Mouse (Mus musculus) embryonic facial prominence, embryonic 13.5 days (tissue): ENCODE data around the gene 4930512M02Rik. TPM values are rescaled to one million over a fixed set of nuclear protein-coding genes. Genes with fewer than 3 reads are reported as not detected.

ENCODE experiments used
- ATAC-seq: fragments of 200-750 bp; cut with Nextera tagmentation; 2 replicates; pipeline ENCODE4 v1.8.0; 2017; ENCODE audit warnings: low read depth; ENCODE audit not compliant: insufficient number of reproducible peaks, insufficient read depth, low FRiP score, low TSS enrichment
- H3K27ac ChIP-seq: fragments of 300-500 bp; sonication (generic); 2 replicates; pipeline ENCODE4 v1.5.1; 2015; ENCODE audit warnings: moderate library complexity, mild to moderate bottlenecking, inconsistent platforms
- H3K27me3 ChIP-seq: fragments of 300-500 bp; sonication (generic); 2 replicates; pipeline ENCODE4 v1.6.1; 2015; ENCODE audit warnings: mild to moderate bottlenecking, inconsistent platforms
- H3K36me3 ChIP-seq: fragments of 300-500 bp; sonication (generic); 2 replicates; pipeline ENCODE4 v1.6.1; 2015; ENCODE audit warnings: mild to moderate bottlenecking, inconsistent platforms
- H3K4me1 ChIP-seq: fragments of 300-500 bp; sonication (generic); 2 replicates; pipeline ENCODE4 v1.6.1; 2015; ENCODE audit warnings: inconsistent platforms
- H3K4me2 ChIP-seq: fragments of 300-500 bp; sonication (generic); 2 replicates; pipeline ENCODE4 v1.6.1; 2015; ENCODE audit warnings: moderate library complexity, mild to moderate bottlenecking, inconsistent platforms
- H3K4me3 ChIP-seq: fragments of 300-500 bp; sonication (generic); 2 replicates; pipeline ENCODE4 v1.5.1; 2015; ENCODE audit warnings: mild to moderate bottlenecking, inconsistent platforms
- H3K9ac ChIP-seq: fragments of 300-500 bp; sonication (generic); 2 replicates; pipeline ENCODE4 v1.6.1; 2015; ENCODE audit warnings: mild to moderate bottlenecking, inconsistent platforms
- H3K9me3 ChIP-seq: fragments of 300-500 bp; sonication (generic); 2 replicates; pipeline ENCODE4 v1.6.1; 2016; ENCODE audit warnings: inconsistent platforms
- WGBS: fragments of 180-500 bp; shearing (Covaris S2); methylation state at CpG from one replicate; pipeline ENCODE4 v1.1.7; 2015; ENCODE audit warnings: mixed read lengths; 5-methylcytosine and 5-hydroxymethylcytosine counted together
- polyA plus RNA-seq: library from polyadenylated mRNA; unstranded; fragments of >200 nt; fragmentation: Nextera tagmentation; extraction: Ambion mirVana; gene quantifications from 2 replicates; pipeline ENCODE4 v1.2.1, GENCODE M21; 2015

Gene 4930512M02Rik
- polyA plus RNA-seq, 1 experiment from 2014 or later: not detected

DNA sequence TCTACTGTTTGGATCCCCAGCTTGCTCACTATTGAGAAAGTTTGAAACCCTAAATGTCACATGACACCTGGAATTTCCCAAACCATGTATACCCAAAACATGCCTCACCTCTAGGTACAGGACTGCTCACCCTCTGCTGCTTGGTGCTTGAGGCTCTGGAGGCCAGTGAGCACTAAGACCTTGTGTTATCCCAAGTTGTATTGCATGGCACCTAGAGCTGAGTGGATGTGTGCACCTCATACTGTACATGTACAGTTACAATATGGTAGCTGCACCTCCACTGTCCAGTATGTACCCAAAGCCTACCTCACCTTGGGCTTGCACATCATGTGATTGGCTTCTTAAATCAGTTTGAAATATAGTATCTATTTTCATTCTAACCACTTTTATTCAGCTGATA lies 16.7 kb upstream of the 4930512M02Rik start:
- H3K4me3 ChIP-seq: no peak overlapping the region
- H3K9me3 ChIP-seq: no peaks in the 10 kb centered on the region
- H3K4me2 ChIP-seq: no peak overlapping the region
- H3K27me3 ChIP-seq: no peaks in the 10 kb centered on the region
- no peaks in the 10 kb centered on the region for H3K4me1 ChIP-seq
- no peak overlapping the region for H3K27ac ChIP-seq
- no peak for ATAC-seq
- no peaks in the 10 kb centered on the region for H3K36me3 ChIP-seq
- H3K9ac ChIP-seq: no peak overlapping the region

DNA sequence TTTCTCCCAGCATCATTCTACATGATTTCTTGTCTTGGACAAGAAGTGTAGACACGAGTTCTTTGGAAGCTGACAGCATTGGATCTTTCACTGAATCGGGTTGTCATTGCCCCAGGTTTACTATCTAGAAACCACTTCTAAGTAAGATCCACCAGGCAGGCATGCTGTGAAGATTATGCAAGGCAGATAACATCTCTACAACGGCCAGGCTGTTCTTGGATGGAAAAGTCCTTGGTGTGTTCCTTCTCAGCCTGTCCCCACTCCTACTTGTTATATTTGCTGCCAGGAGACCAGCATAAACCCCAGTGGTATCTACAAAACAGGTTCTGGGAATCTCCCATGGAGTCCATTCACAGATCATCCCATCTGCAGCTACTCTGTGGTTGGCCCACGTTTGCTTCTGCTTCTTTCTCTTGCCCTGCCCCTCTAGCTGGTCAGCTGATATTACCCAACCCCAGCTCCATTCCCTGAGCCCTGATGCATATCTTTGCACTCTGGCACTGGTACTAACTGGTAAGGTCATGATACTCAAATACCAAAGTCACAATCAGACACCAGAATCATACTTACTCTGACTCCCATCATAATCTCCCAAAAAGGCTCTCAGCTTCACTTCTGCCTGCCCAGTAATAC lies 3.4 kb downstream of the 4930512M02Rik start:
- no peaks in the 10 kb centered on the region for H3K9me3 ChIP-seq
- H3K9ac ChIP-seq: no peak overlapping the region
- no peak overlapping the region for H3K27ac ChIP-seq
- 56% methylated on average over 4 of the region's 4 CpGs for WGBS
- no peak overlapping the region for H3K4me2 ChIP-seq
- no peaks in the 10 kb centered on the region for H3K4me1 ChIP-seq
- H3K27me3 ChIP-seq: no peaks in the 10 kb centered on the region
- no peaks in the 10 kb centered on the region for H3K36me3 ChIP-seq
- H3K4me3 ChIP-seq: no peak overlapping the region
- ATAC-seq: no peak

DNA sequence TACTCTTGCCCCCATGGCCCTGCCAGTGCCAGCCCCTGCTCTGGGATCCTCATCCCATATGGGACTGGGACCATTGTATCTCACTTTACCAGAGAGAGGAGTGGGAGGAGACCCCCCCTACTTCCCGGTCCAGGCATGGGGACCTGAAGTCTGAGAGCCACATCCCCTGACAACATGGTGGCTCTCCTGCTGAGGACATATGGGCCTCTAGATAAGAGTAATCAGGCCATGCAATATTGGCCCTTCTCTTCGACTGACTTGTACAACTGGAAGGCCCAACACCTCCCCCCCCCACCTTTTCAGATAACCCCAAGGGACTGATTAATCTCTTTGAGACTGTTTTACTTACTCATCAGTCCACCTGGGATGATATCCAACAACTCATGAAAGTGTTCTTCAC lies 18.4 kb downstream of the 4930512M02Rik start:
- WGBS: 92% methylated on average over 2 of the region's 2 CpGs
- H3K4me1 ChIP-seq: no peaks in the 10 kb centered on the region
- no peak overlapping the region for H3K27ac ChIP-seq
- H3K9ac ChIP-seq: no peak overlapping the region
- H3K9me3 ChIP-seq: peaks cover 10% of the 10 kb centered on the region
- no peaks in the 10 kb centered on the region for H3K27me3 ChIP-seq
- no peak overlapping the region for H3K4me3 ChIP-seq
- ATAC-seq: no peak
- no peaks in the 10 kb centered on the region for H3K36me3 ChIP-seq
- no peak overlapping the region for H3K4me2 ChIP-seq

DNA sequence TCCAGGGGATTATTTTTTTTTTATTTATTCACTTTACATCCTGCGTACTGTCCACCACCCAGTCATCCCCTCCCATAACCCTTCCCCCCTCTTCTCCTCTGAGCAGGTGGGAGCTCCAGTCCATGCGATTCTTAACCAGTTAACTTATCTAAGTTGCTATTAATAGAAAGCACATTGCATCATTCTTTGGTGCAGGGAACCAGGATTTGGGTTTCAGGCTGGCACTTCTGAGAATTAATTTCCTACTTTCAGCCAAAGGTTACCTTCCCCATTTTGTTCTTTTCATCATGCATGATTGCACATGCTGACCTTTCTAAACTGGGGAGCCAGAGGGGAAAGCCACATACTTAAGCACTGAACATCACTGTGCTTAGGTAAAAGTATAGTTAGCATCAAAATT lies 40.3 kb downstream of the 4930512M02Rik start:
- Histone ChIP-seq H3K4me1 (no peaks in the 10 kb centered on the region), H3K9ac (no peak overlapping the region), H3K27me3 (no peaks in the 10 kb centered on the region), H3K9me3 (no peaks in the 10 kb centered on the region), H3K27ac (no peak overlapping the region), H3K4me3 (no peak overlapping the region), H3K4me2 (no peak overlapping the region), H3K36me3 (no peaks in the 10 kb centered on the region)
- no peak for ATAC-seq
- 57% methylated on average over 2 of the region's 2 CpGs for WGBS

DNA sequence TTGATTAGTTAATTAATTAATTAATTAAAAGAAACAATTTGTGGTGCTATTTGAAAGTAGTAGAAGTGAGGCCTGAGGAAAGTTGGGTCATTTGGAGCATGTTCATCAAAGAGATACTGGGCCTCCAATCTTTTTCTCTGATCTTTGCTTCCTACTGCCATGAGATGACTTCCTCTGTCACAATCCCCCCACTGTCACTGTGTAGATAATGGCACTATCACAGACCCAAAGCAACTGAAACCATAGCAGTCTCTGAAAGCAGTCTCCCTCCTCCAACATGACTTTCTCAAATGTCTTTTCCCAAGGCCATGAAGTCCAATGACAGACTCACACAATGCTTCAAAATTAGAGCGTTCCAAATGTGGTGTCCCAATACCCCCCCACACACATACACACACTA lies 41.2 kb downstream of the 4930512M02Rik start:
- Histone ChIP-seq H3K36me3 (no peaks in the 10 kb centered on the region), H3K4me1 (no peaks in the 10 kb centered on the region), H3K9me3 (no peaks in the 10 kb centered on the region), H3K4me3 (no peak overlapping the region), H3K4me2 (no peak overlapping the region), H3K9ac (no peak overlapping the region), H3K27ac (no peak overlapping the region), H3K27me3 (no peaks in the 10 kb centered on the region)
- 97% methylated on average over 1 of the region's 1 CpGs for WGBS
- ATAC-seq: no peak

DNA sequence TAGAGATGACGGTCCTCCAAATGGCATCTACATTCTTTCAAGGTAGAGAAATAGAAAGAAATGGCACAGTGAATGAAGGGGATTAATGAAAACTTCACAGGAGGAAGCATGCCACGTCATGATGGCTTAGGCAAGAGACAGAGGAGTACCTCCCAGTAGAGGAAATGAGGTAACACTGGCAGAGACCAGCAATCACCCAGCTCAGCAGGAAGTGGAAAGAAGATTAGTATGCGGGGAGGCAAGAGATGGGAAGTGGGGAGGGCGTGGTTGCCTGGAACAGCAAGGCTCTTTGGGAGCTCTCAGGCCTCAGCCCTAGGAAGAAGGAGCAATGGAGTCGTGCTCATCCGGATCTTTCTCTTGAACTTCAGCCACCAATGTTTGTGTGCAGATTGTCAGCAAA lies 53.9 kb downstream of the 4930512M02Rik start:
- no peaks in the 10 kb centered on the region for H3K4me1 ChIP-seq
- ATAC-seq: no peak
- H3K4me2 ChIP-seq: no peak overlapping the region
- WGBS: 66% methylated on average over 6 of the region's 6 CpGs
- H3K36me3 ChIP-seq: no peaks in the 10 kb centered on the region
- no peak overlapping the region for H3K27ac ChIP-seq
- H3K9ac ChIP-seq: no peak overlapping the region
- no peaks in the 10 kb centered on the region for H3K27me3 ChIP-seq
- no peaks in the 10 kb centered on the region for H3K9me3 ChIP-seq
- H3K4me3 ChIP-seq: no peak overlapping the region

DNA sequence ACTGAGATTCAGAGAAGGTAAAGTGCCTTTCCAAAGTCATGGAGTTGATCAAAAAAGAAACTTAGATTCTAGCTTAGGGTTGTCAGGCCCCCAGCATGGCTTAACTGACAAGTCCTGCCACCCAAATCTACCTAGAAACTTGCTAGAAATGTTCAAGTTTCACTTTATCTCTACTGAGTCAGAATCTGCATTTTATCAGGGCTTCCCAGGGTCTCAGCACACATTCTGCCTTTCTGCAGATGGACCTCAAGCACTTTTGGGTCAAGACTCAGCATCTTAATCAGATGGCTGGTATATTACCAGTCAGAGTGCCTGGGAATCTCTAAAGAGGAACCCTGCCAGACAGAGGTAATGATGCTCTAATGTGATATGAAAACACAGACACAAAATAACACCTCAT lies 56.9 kb downstream of the 4930512M02Rik start:
- Histone ChIP-seq H3K4me1 (no peaks in the 10 kb centered on the region), H3K27ac (no peak overlapping the region), H3K9ac (no peak overlapping the region), H3K36me3 (no peaks in the 10 kb centered on the region), H3K4me3 (no peak overlapping the region), H3K4me2 (no peak overlapping the region), H3K27me3 (no peaks in the 10 kb centered on the region), H3K9me3 (no peaks in the 10 kb centered on the region)
- no peak for ATAC-seq

DNA sequence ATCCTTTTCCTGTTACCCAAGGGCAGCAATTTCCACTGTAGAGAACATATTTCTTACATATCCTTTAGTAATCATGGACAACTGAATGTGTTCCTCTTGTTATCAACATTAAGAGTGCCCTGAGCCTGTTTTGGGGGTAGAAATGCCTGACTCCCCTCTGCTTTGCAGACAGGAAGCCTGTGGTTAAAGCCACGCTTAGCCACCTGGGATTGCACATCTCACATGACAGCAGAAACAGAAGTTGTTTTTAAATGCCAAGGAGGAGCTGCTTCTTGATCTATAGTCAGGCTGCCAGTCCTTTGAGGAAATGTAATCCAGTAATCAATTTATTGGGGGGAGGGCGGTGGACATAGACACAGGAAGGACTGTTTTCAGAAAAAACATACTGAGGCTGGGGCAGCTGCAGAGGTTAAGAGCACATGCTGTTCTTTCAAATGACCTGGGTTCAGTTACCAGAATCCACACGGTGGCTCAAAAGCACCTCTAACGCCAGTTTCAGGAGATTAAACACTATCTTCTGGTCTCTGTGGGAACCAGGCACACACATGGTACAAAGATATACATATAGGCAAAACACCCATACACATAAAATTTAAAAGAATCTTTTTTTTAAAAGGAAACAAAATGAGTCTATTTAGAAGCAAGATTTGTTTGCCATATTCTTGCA lies 58.0 kb downstream of the 4930512M02Rik start:
- H3K4me1 ChIP-seq: 0 out of 2 replicates have a peak, but pooled peaks cover 5% of the 10 kb centered on the region
- H3K9ac ChIP-seq: no peak overlapping the region
- no peaks in the 10 kb centered on the region for H3K27me3 ChIP-seq
- H3K9me3 ChIP-seq: no peaks in the 10 kb centered on the region
- H3K36me3 ChIP-seq: no peaks in the 10 kb centered on the region
- H3K27ac ChIP-seq: no peak overlapping the region
- H3K4me2 ChIP-seq: no peak overlapping the region
- no peak overlapping the region for H3K4me3 ChIP-seq
- 29% methylated on average over 4 of the region's 4 CpGs for WGBS
- ATAC-seq: no peak

DNA sequence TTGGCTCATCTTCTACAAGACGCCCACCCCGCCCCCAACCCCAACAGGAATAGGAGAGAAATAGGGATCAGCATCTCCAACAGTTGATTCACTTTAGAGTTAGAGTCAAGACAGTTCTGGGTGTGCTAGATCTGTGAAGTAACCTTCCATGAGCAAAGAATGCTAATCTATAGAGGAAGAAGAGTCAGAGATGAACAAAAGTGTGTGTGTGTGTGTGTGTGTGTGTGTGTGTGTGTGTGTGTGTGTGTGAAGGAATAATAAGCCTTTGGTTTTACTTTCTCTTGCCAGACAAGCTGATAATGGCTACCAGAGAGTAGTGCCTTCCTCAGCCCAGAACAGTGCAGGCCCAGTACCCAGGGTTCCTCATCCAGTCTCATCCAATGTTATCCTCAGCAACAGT lies 59.6 kb downstream of the 4930512M02Rik start:
- H3K27ac ChIP-seq: no peak overlapping the region
- no peaks in the 10 kb centered on the region for H3K9me3 ChIP-seq
- no peaks in the 10 kb centered on the region for H3K27me3 ChIP-seq
- no peak for ATAC-seq
- WGBS: 91% methylated on average over 2 of the region's 2 CpGs
- H3K4me1 ChIP-seq: 0 out of 2 replicates have a peak, but pooled peaks cover 7% of the 10 kb centered on the region
- no peak overlapping the region for H3K4me2 ChIP-seq
- H3K4me3 ChIP-seq: no peak overlapping the region
- H3K9ac ChIP-seq: no peak overlapping the region
- no peaks in the 10 kb centered on the region for H3K36me3 ChIP-seq

DNA sequence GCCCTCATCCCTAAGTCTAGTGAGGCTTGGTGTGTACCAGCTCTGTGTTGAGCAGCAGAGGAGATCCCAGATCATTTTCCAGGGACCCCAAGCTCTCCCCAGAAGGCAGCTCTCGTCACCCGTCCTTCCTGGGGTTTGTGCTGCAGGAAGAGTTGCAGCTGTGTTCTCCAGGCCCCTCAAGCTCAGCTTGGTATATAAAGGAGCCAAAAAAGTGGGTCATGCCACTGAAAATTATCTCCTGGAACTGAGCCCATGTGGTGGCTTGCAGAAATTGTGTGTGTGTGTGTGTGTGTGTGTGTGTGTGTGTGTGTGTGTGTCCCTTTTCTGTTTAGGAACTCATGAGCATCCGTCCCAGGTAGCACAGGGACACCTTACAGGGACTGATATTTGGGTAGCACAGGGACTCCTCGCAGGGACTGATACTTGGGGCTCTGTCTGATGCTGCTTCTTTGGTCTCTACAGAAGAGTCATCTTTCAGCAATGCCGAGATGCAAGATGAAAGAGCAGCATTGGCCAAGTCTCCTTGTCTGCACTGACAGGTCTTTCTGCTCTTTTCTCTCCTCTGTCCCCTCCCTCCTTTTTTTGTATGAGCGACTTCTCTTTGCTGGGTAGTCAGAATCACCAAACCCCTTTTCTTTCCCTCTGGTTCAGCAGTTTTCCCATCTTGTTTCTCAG lies 62.4 kb downstream of the 4930512M02Rik start:
- Histone ChIP-seq H3K36me3 (no peaks in the 10 kb centered on the region), H3K27me3 (no peaks in the 10 kb centered on the region), H3K27ac (no peak overlapping the region), H3K4me3 (no peak overlapping the region), H3K4me1 (0 out of 2 replicates have a peak, but pooled peaks cover 7% of the 10 kb centered on the region), H3K9ac (no peak overlapping the region), H3K9me3 (no peaks in the 10 kb centered on the region), H3K4me2 (no peak overlapping the region)
- ATAC-seq: no peak
- 63% methylated on average over 6 of the region's 6 CpGs for WGBS

DNA sequence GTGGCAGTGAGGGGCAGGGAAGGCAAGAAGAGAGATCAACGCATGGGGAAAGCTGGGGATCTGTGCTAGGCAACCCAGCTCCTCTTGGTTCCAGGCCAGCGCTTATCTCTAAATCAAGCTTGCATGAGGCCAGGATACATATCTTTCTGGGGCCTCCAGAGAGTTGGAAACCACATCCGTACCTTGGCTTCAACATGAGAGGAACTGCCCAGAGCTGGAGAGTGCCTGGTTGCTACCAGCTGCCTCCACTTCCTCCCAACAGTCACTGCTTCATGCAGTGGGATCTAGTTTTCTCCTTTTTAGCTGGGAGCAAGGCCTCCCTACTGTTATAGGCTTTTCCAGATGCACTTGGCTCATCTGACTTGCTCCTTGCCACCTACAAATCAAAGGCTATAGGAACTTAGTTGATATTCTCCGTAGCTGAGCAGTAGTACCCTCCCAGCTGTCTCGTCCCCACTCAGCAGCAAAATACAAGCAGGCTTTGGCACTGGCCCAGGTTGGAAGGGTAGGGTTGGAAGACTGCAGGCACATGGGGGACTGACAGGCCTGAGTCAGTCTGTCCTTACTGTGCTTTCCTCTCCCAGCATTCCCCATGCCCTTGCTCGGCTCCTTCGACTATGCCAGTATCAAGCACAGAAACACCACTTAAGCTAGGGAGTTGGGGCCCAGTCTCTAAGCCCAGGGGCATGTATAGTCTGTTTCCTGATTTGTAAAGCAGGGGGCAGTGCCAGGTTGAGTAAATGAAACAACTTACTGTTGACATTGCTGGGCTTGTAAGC lies 63.2 kb downstream of the 4930512M02Rik start:
- H3K27me3 ChIP-seq: no peaks in the 10 kb centered on the region
- no peaks in the 10 kb centered on the region for H3K9me3 ChIP-seq
- H3K36me3 ChIP-seq: no peaks in the 10 kb centered on the region
- H3K4me2 ChIP-seq: no peak overlapping the region
- ATAC-seq: no peak
- H3K27ac ChIP-seq: no peak overlapping the region
- H3K9ac ChIP-seq: no peak overlapping the region
- H3K4me1 ChIP-seq: 0 out of 2 replicates have a peak, but pooled peaks cover 7% of the 10 kb centered on the region
- no peak overlapping the region for H3K4me3 ChIP-seq
- 81% methylated on average over 7 of the region's 7 CpGs for WGBS
